Mouse (Mus musculus) megakaryocyte progenitor cell, adult 5-6 weeks (primary cell): ENCODE measurements around the gene Frmd8. TPM values are rescaled to one million over a fixed set of nuclear protein-coding genes. Genes with fewer than 3 reads are reported as not detected.

Experiments used
- total RNA-seq, 2 experiments: library from RNA; stranded (forward) in 1 of 2; stranded (reverse) in 1 of 2; fragments of 157-497, 149-512 nt in 1 of 2; fragments of 200-1000 nt in 1 of 2; gene quantifications; 2 replicates each; pipeline versions ENCODE4 v1.2.3 to v1.2.4; 2015 to 2017

The Frmd8 gene
- total RNA-seq, 2 experiments from 2014 or later: 16.2 to 16.3 TPM

Other genes starting within 250 kb of the Frmd8 start
- 37.2 and 40.0 TPM in 2 replicates for gene Rela, start 237.8 kb downstream of the Frmd8 start, total RNA-seq (2015)
- gene Rela, start 237.8 kb downstream of the Frmd8 start, total RNA-seq (2017): 36.4 and 43.2 TPM in 2 replicates
- 16.4 and 24.2 TPM in 2 replicates for gene Sipa1, start 211.6 kb downstream of the Frmd8 start, total RNA-seq (2015)
- 19.2 and 24.0 TPM in 2 replicates for gene Sipa1, start 211.6 kb downstream of the Frmd8 start, total RNA-seq (2017)
- 13.0 and 16.1 TPM in 2 replicates for gene Map3k11, start 186.5 kb downstream of the Frmd8 start, total RNA-seq (2015)
- gene Map3k11, start 186.5 kb downstream of the Frmd8 start, total RNA-seq (2017): 19.2 and 22.9 TPM in 2 replicates
- 21.6 and 24.5 TPM in 2 replicates for gene Pcnx3, start 186.4 kb downstream of the Frmd8 start, total RNA-seq (2015)
- gene Pcnx3, start 186.4 kb downstream of the Frmd8 start, total RNA-seq (2017): 15.6 and 15.7 TPM in 2 replicates
- not detected in 2 replicates for gene Kcnk7, start 170.9 kb downstream of the Frmd8 start, total RNA-seq (2015)
- gene Kcnk7, start 170.9 kb downstream of the Frmd8 start, total RNA-seq (2017): 0.14 TPM in 1 of 2 replicates, not detected in the other
- gene Ehbp1l1, start 149.0 kb downstream of the Frmd8 start, total RNA-seq (2015): 7.9 and 8.1 TPM in 2 replicates
- 27.2 and 30.3 TPM in 2 replicates for gene Ehbp1l1, start 149.0 kb downstream of the Frmd8 start, total RNA-seq (2017)
- 40.5 and 42.3 TPM in 2 replicates for gene Fam89b, start 145.6 kb downstream of the Frmd8 start, total RNA-seq (2015)
- 20.3 and 22.9 TPM in 2 replicates for gene Fam89b, start 145.6 kb downstream of the Frmd8 start, total RNA-seq (2017)
- 6.1 and 7.6 TPM in 2 replicates for gene Ltbp3, start 134.4 kb downstream of the Frmd8 start, total RNA-seq (2015)
- 2.7 and 5.6 TPM in 2 replicates for gene Ltbp3, start 134.4 kb downstream of the Frmd8 start, total RNA-seq (2017)
- gene Scyl1, start 103.9 kb downstream of the Frmd8 start, total RNA-seq (2015): 15.7 and 19.9 TPM in 2 replicates
- gene Scyl1, start 103.9 kb downstream of the Frmd8 start, total RNA-seq (2017): 23.9 and 28.2 TPM in 2 replicates
- 28.7 and 30.5 TPM in 2 replicates for gene Slc25a45, start 2.5 kb upstream of the Frmd8 start, total RNA-seq (2015)
- gene Slc25a45, start 2.5 kb upstream of the Frmd8 start, total RNA-seq (2017): 30.2 and 39.5 TPM in 2 replicates
- 0.32 and 0.81 TPM in 2 replicates for gene Tigd3, start 18.9 kb upstream of the Frmd8 start, total RNA-seq (2015)
- gene Tigd3, start 18.9 kb upstream of the Frmd8 start, total RNA-seq (2017): 1.5 and 2.8 TPM in 2 replicates
- 47.6 and 50.3 TPM in 2 replicates for gene Dpf2, start 37.7 kb upstream of the Frmd8 start, total RNA-seq (2015)
- 65.1 and 83.0 TPM in 2 replicates for gene Dpf2, start 37.7 kb upstream of the Frmd8 start, total RNA-seq (2017)
- not detected in 2 replicates for gene Cdc42ep2, start 49.5 kb upstream of the Frmd8 start, total RNA-seq (2015)
- 0.07 TPM in 1 of 2 replicates, not detected in the other for gene Cdc42ep2, start 49.5 kb upstream of the Frmd8 start, total RNA-seq (2017)
- 60.9 and 76.7 TPM in 2 replicates for gene Pola2, start 88.9 kb upstream of the Frmd8 start, total RNA-seq (2015)
- 57.4 and 61.3 TPM in 2 replicates for gene Pola2, start 88.9 kb upstream of the Frmd8 start, total RNA-seq (2017)
- gene Slc22a20, start 110.9 kb upstream of the Frmd8 start, total RNA-seq (2015): not detected in 2 replicates
- 0.44 TPM in 1 of 2 replicates, not detected in the other for gene Slc22a20, start 110.9 kb upstream of the Frmd8 start, total RNA-seq (2017)
- gene Capn1, start 140.6 kb upstream of the Frmd8 start, total RNA-seq (2015): 18.6 and 20.0 TPM in 2 replicates
- 36.8 and 38.4 TPM in 2 replicates for gene Capn1, start 140.6 kb upstream of the Frmd8 start, total RNA-seq (2017)
- 23.1 and 25.2 TPM in 2 replicates for gene Syvn1, start 171.3 kb upstream of the Frmd8 start, total RNA-seq (2015)
- gene Syvn1, start 171.3 kb upstream of the Frmd8 start, total RNA-seq (2017): 10.1 and 11.2 TPM in 2 replicates
- 44.4 and 53.5 TPM in 2 replicates for gene Mrpl49, start 182.5 kb upstream of the Frmd8 start, total RNA-seq (2015)
- 31.9 and 38.4 TPM in 2 replicates for gene Mrpl49, start 182.5 kb upstream of the Frmd8 start, total RNA-seq (2017)
- gene Fau, start 182.6 kb upstream of the Frmd8 start, total RNA-seq (2015): 1,814 and 1,841 TPM in 2 replicates
- 1,690 and 2,042 TPM in 2 replicates for gene Fau, start 182.6 kb upstream of the Frmd8 start, total RNA-seq (2017)
- 12.7 and 14.2 TPM in 2 replicates for gene Znhit2, start 185.9 kb upstream of the Frmd8 start, total RNA-seq (2015)
- gene Znhit2, start 185.9 kb upstream of the Frmd8 start, total RNA-seq (2017): 12.5 and 14.5 TPM in 2 replicates
- gene Tm7sf2, start 193.1 kb upstream of the Frmd8 start, total RNA-seq (2015): 8.4 and 10.6 TPM in 2 replicates
- gene Tm7sf2, start 193.1 kb upstream of the Frmd8 start, total RNA-seq (2017): 1.6 and 1.8 TPM in 2 replicates
- gene Vps51, start 202.0 kb upstream of the Frmd8 start, total RNA-seq (2015): 30.4 and 33.2 TPM in 2 replicates
- 42.8 and 54.7 TPM in 2 replicates for gene Vps51, start 202.0 kb upstream of the Frmd8 start, total RNA-seq (2017)
- not detected in 2 replicates for gene Tmem262, start 204.8 kb upstream of the Frmd8 start, total RNA-seq (2015)
- not detected in 2 replicates for gene Tmem262, start 204.8 kb upstream of the Frmd8 start, total RNA-seq (2017)
- not detected in 2 replicates for gene Gm28374, start 207.0 kb upstream of the Frmd8 start, total RNA-seq (2015)
- gene Gm28374, start 207.0 kb upstream of the Frmd8 start, total RNA-seq (2017): not detected in 2 replicates
- gene Zfpl1, start 209.7 kb upstream of the Frmd8 start, total RNA-seq (2015): 12.0 and 14.9 TPM in 2 replicates
- gene Zfpl1, start 209.7 kb upstream of the Frmd8 start, total RNA-seq (2017): 23.7 and 32.8 TPM in 2 replicates
- gene Cdca5, start 209.7 kb upstream of the Frmd8 start, total RNA-seq (2015): 44.8 and 55.4 TPM in 2 replicates
- gene Cdca5, start 209.7 kb upstream of the Frmd8 start, total RNA-seq (2017): 35.5 and 42.8 TPM in 2 replicates
- 0.30 and 0.73 TPM in 2 replicates for gene AC131692.1, start 219.1 kb upstream of the Frmd8 start, total RNA-seq (2015)
- gene AC131692.1, start 219.1 kb upstream of the Frmd8 start, total RNA-seq (2017): 4.6 TPM in 1 of 2 replicates, not detected in the other
- gene Naaladl1, start 230.5 kb upstream of the Frmd8 start, total RNA-seq (2015): 0.07 and 0.17 TPM in 2 replicates
- 0.21 TPM in 1 of 2 replicates, not detected in the other for gene Naaladl1, start 230.5 kb upstream of the Frmd8 start, total RNA-seq (2017)
- gene Sac3d1, start 243.4 kb upstream of the Frmd8 start, total RNA-seq (2015): 12.0 and 16.9 TPM in 2 replicates
- gene Sac3d1, start 243.4 kb upstream of the Frmd8 start, total RNA-seq (2017): 5.5 and 6.3 TPM in 2 replicates